Mouse (Mus musculus) MEL (cell line): ENCODE data around the gene Atp13a4. TPM values are rescaled to one million over a fixed set of nuclear protein-coding genes. Genes with fewer than 3 reads are reported as not detected.

ENCODE experiments used
- DNase-seq: peaks from one replicate; pipeline ENCODE4 v3.0.0; 2011; ENCODE audit warnings: low read depth, low spot score
- H3K27ac ChIP-seq: 2 replicates; pipeline ENCODE4 v1.5.1; 2012; ENCODE audit warnings: low read depth, mild to moderate bottlenecking, control low read depth, low read length, moderate library complexity; ENCODE audit not compliant: control insufficient read depth
- H3K27me3 ChIP-seq, 2 experiments: fragments of 150-350 bp in 1 of 2; sonication (generic) in 1 of 2; 2 replicates each; pipeline ENCODE4 v1.6.1; 2012; ENCODE audit warnings: low read length in 2 of 2, mild to moderate bottlenecking in 2 of 2, improper control_type of control experiment in 1 of 2, moderate library complexity in 1 of 2; ENCODE audit not compliant: insufficient read depth in 2 of 2, control insufficient read depth in 1 of 2
- H3K36me3 ChIP-seq, 2 experiments: 2 replicates each; pipeline ENCODE4 v1.6.1; 2012 to 2014; ENCODE audit warnings: low read length in 2 of 2, improper control_type of control experiment in 1 of 2, inconsistent platforms in 1 of 2, mild to moderate bottlenecking in 1 of 2; ENCODE audit not compliant: insufficient read depth in 2 of 2, control insufficient read depth in 1 of 2
- H3K4me1 ChIP-seq, 2 experiments: fragments of 150-350 bp in 1 of 2; sonication (generic) in 1 of 2; 2 replicates each; pipeline ENCODE4 v1.6.1; 2012; ENCODE audit warnings: low read length in 2 of 2, improper control_type of control experiment in 1 of 2, mild to moderate bottlenecking in 1 of 2; ENCODE audit not compliant: insufficient read depth in 2 of 2, control insufficient read depth in 1 of 2
- H3K4me3 ChIP-seq, 2 experiments: fragments of 150-350 bp in 1 of 2; sonication (generic) in 1 of 2; 2 replicates each; pipeline ENCODE4 v1.5.1; 2012; ENCODE audit warnings: low read depth in 2 of 2, low read length in 2 of 2, mild to moderate bottlenecking in 2 of 2, moderate library complexity in 2 of 2, control low read depth in 1 of 2, improper control_type of control experiment in 1 of 2; ENCODE audit not compliant: control insufficient read depth in 1 of 2, insufficient read depth in 1 of 2
- H3K79me2 ChIP-seq: 2 replicates; pipeline ENCODE4 v1.6.1; 2012; ENCODE audit warnings: mild to moderate bottlenecking, low read length, moderate library complexity; ENCODE audit not compliant: control insufficient read depth, poor library complexity, insufficient read depth
- H3K9ac ChIP-seq: 2 replicates; pipeline ENCODE4 v1.6.1; 2012; ENCODE audit warnings: low read depth, mild to moderate bottlenecking, control low read depth, low read length, moderate library complexity; ENCODE audit not compliant: control insufficient read depth, poor library complexity, severe bottlenecking
- H3K9me3 ChIP-seq: fragments of 150-350 bp; sonication (generic); replicated peaks from 2 replicates; pipeline ENCODE4 v1.6.1; 2012; ENCODE audit warnings: mild to moderate bottlenecking, low read length, improper control_type of control experiment, moderate library complexity; ENCODE audit not compliant: insufficient read depth
- BHLHE40 ChIP-seq: IDR thresholded peaks from 2 replicates; pipeline ENCODE4 v1.6.1; 2012; ENCODE audit warnings: low read depth, mild to moderate bottlenecking, inconsistent platforms, low read length, improper control_type of control experiment, borderline replicate concordance
- CTCF ChIP-seq, 3 experiments: IDR thresholded peaks in 2 of 3; conservative IDR thresholded peaks in 1 of 3; 2 replicates each; pipeline ENCODE4 v1.5.1; 2011 to 2012; ENCODE audit warnings: low read length in 3 of 3, low read depth in 2 of 3, mild to moderate bottlenecking in 2 of 3, improper control_type of control experiment in 1 of 3, inconsistent platforms in 1 of 3, mixed read lengths in 1 of 3, moderate library complexity in 1 of 3; ENCODE audit not compliant: control insufficient read depth in 1 of 3, insufficient read depth in 1 of 3, poor library complexity in 1 of 3, severe bottlenecking in 1 of 3
- GATA1 ChIP-seq: IDR thresholded peaks from 2 replicates; pipeline ENCODE4 v1.6.1; 2011; ENCODE audit warnings: low read depth, low read length, improper control_type of control experiment
- HCFC1 ChIP-seq: IDR thresholded peaks from 2 replicates; pipeline ENCODE4 v1.6.1; 2012; ENCODE audit warnings: low read depth, mild to moderate bottlenecking, inconsistent platforms, low read length, improper control_type of control experiment, moderate library complexity
- KAT2A ChIP-seq: conservative IDR thresholded peaks from 2 replicates; pipeline ENCODE4 v1.6.1; 2012; ENCODE audit warnings: low read depth, low read length, improper control_type of control experiment, inconsistent platforms
- MAFK ChIP-seq: IDR thresholded peaks from 2 replicates; pipeline ENCODE4 v1.6.1; 2011; ENCODE audit warnings: low read depth, mild to moderate bottlenecking, low read length, improper control_type of control experiment, borderline replicate concordance
- MAX ChIP-seq: IDR thresholded peaks from 2 replicates; pipeline ENCODE4 v1.6.1; 2011; ENCODE audit warnings: low read length, improper control_type of control experiment
- MAZ ChIP-seq: IDR thresholded peaks from 2 replicates; pipeline ENCODE4 v1.6.1; 2012; ENCODE audit warnings: low read depth, mild to moderate bottlenecking, inconsistent platforms, low read length, improper control_type of control experiment
- NELFE ChIP-seq: IDR thresholded peaks from 2 replicates; pipeline ENCODE4 v1.6.1; 2011; ENCODE audit warnings: low read depth, low read length, improper control_type of control experiment
- NRF1 ChIP-seq: IDR thresholded peaks from 2 replicates; pipeline ENCODE4 v1.6.1; 2014; ENCODE audit warnings: low read depth, mild to moderate bottlenecking, inconsistent platforms, low read length, improper control_type of control experiment, moderate library complexity; ENCODE audit not compliant: poor library complexity, insufficient read depth, severe bottlenecking
- POLR2A ChIP-seq, 2 experiments: IDR thresholded peaks; 2 replicates each; pipeline ENCODE4 v1.6.1; 2011 to 2012; ENCODE audit warnings: low read length in 2 of 2, mild to moderate bottlenecking in 2 of 2, control low read depth in 1 of 2, improper control_type of control experiment in 1 of 2, low read depth in 1 of 2, moderate library complexity in 1 of 2; ENCODE audit not compliant: control insufficient read depth in 1 of 2, insufficient read depth in 1 of 2, poor library complexity in 1 of 2
- POLR2AphosphoS2 ChIP-seq: IDR thresholded peaks from 2 replicates; pipeline ENCODE4 v1.6.1; 2011; ENCODE audit warnings: low read length, improper control_type of control experiment
- POLR2AphosphoS5 ChIP-seq: IDR thresholded peaks from 2 replicates; pipeline ENCODE4 v1.6.1; 2012; ENCODE audit warnings: low read depth, borderline replicate concordance, mild to moderate bottlenecking, inconsistent platforms, low read length, moderate library complexity, mixed read lengths
- SIN3A ChIP-seq: IDR thresholded peaks from 2 replicates; pipeline ENCODE4 v1.6.1; 2012; ENCODE audit warnings: low read length, improper control_type of control experiment, inconsistent platforms
- SMC3 ChIP-seq: IDR thresholded peaks from 2 replicates; pipeline ENCODE4 v1.6.1; 2011; ENCODE audit warnings: low read depth, low read length, improper control_type of control experiment
- TAL1 ChIP-seq: IDR thresholded peaks from 2 replicates; pipeline ENCODE4 v1.6.1; 2012; ENCODE audit warnings: mild to moderate bottlenecking, inconsistent platforms, low read length, moderate library complexity, mixed read lengths
- TBP ChIP-seq: IDR thresholded peaks from 2 replicates; pipeline ENCODE4 v1.8.0; 2011; ENCODE audit warnings: low read depth, low read length, improper control_type of control experiment
- TCF12 ChIP-seq: IDR thresholded peaks from 2 replicates; pipeline ENCODE4 v1.6.1; 2014; ENCODE audit warnings: low read depth, mild to moderate bottlenecking, inconsistent platforms, low read length, improper control_type of control experiment, moderate library complexity
- UBTF ChIP-seq: IDR thresholded peaks from 2 replicates; pipeline ENCODE4 v1.6.1; 2012; ENCODE audit warnings: low read depth, mild to moderate bottlenecking, inconsistent platforms, low read length, improper control_type of control experiment, moderate library complexity, borderline replicate concordance; ENCODE audit not compliant: insufficient read depth
- USF1 ChIP-seq: IDR thresholded peaks from 2 replicates; pipeline ENCODE4 v1.6.1; 2014; ENCODE audit warnings: low read depth, mild to moderate bottlenecking, inconsistent platforms, low read length, improper control_type of control experiment, moderate library complexity
- USF2 ChIP-seq, 2 experiments: IDR thresholded peaks; 2 replicates each; pipeline ENCODE4 v1.6.1; 2011 to 2012; ENCODE audit warnings: improper control_type of control experiment in 2 of 2, low read length in 2 of 2, borderline replicate concordance in 1 of 2, inconsistent platforms in 1 of 2, low read depth in 1 of 2, mild to moderate bottlenecking in 1 of 2; ENCODE audit not compliant: insufficient read depth in 1 of 2
- ZMIZ1 ChIP-seq: IDR thresholded peaks from 2 replicates; pipeline ENCODE4 v1.6.1; 2012; ENCODE audit warnings: low read depth, mild to moderate bottlenecking, inconsistent platforms, low read length, improper control_type of control experiment, moderate library complexity
- ZNF384 ChIP-seq: IDR thresholded peaks from 2 replicates; pipeline ENCODE4 v1.6.1; 2012; ENCODE audit warnings: low read depth, mild to moderate bottlenecking, inconsistent platforms, low read length, improper control_type of control experiment
- polyA plus RNA-seq, 2 experiments: library from polyadenylated mRNA; stranded (reverse) in 1 of 2; unstranded in 1 of 2; fragments of >175 nt in 1 of 2; fragments of >200 nt in 1 of 2; gene quantifications; 2 replicates each; pipeline versions ENCODE4 v1.2.1 to v1.2.4; 2012; ENCODE audit warnings: low replicate concordance in 2 of 2, low read depth in 1 of 2; ENCODE audit not compliant: insufficient read length in 2 of 2, insufficient read depth in 1 of 2, missing spikeins in 1 of 2
- total RNA-seq: library from RNA; depleted of rRNA; stranded (reverse); fragments of 300-350 nt; gene quantifications from 2 replicates; pipeline ENCODE4 v1.2.3, GENCODE M21; 2012

Atp13a4 gene
- total and polyA plus RNA-seq, 3 experiments, result not detected

DNA sequence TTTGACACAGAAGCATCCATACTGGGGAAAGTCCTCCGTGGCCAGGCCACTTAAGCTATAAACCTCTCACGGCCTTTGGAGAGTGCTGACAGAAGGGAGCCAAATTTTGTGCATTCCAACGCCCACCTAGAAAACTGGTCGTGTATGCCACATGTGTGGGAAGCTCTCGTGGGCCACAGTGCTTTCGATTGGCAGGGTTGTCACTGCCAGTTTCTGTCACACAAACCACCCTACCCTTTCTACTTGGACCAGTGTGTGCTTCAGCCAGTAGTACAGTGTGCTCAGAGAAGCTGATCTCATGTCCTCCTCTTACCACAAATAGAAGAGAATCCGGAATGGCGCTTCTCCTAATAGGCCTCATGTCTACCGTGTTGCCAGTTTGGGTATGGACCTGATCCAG, 40.5 kb downstream of the Atp13a4 start:
- H3K4me1 ChIP-seq, result no peaks in the 10 kb centered on the region
- no peaks in the 10 kb centered on the region for H3K9me3 ChIP-seq
- H3K79me2 ChIP-seq, result no peaks in the 10 kb centered on the region
- DNase-seq, result no peak
- no peak overlapping the region for H3K4me3 ChIP-seq
- no peak overlapping the region for H3K27ac ChIP-seq
- TF ChIP-seq MAX (no peak), TBP (no peak), POLR2A (IDR thresholded peaks at IDR 0.05; ENCODE audit: control insufficient read depth in 1 of 2, insufficient read depth in 1 of 2, low read depth in 1 of 2, low read length in 2 of 2, poor library complexity in 1 of 2) (no peak), SMC3 (no peak), POLR2AphosphoS5 (no peak), NRF1 (no peak), UBTF (no peak), HCFC1 (no peak), USF1 (no peak), SIN3A (no peak), CTCF (IDR thresholded peaks at IDR 0.05 in 2 of 3, conservative IDR thresholded peaks at IDR 0.05 in 1 of 3; ENCODE audit: control insufficient read depth in 1 of 3, insufficient read depth in 1 of 3, low read depth in 2 of 3, low read length in 3 of 3, poor library complexity in 1 of 3, severe bottlenecking in 1 of 3) (no peak), ZMIZ1 (no peak)
- no peaks in the 10 kb centered on the region for H3K36me3 ChIP-seq
- no peaks in the 10 kb centered on the region for H3K27me3 ChIP-seq
- H3K9ac ChIP-seq, result no peak overlapping the region

DNA sequence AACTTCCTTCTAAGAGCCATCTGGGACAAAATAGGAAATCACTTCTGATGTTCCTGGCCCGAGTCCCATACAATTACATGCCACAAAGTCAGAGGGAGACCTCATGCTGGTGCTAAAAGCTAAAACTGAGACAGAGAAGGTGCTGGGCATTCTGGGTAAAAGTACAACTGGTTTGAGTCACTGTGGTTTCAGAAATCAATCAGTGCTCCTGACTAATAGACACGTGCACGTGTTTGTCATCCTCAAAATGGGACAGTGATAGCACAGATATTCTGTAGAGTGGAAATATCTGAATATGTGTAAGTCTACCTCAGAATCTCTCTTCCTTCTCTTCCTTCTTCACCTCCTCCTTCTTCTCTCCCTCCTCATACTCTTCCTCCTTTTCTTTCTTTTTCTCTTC, 53.6 kb downstream of the Atp13a4 start:
- Histone ChIP-seq H3K4me3 (no peak overlapping the region), H3K36me3 (no peaks in the 10 kb centered on the region), H3K4me1 (no peaks in the 10 kb centered on the region), H3K9ac (no peak overlapping the region), H3K27me3 (no peaks in the 10 kb centered on the region), H3K79me2 (no peaks in the 10 kb centered on the region), H3K9me3 (no peaks in the 10 kb centered on the region), H3K27ac (no peak overlapping the region)
- DNase-seq, result no peak
- TF ChIP-seq UBTF, result no peak
- no peak for TF ChIP-seq POLR2AphosphoS5
- TF ChIP-seq TAL1, result no peak
- TF ChIP-seq USF2 (IDR thresholded peaks at IDR 0.05; ENCODE audit: borderline replicate concordance in 1 of 2, insufficient read depth in 1 of 2, low read depth in 1 of 2, low read length in 2 of 2), result no peak
- TF ChIP-seq GATA1, result no peak
- no peak for TF ChIP-seq MAZ
- TF ChIP-seq USF1, result no peak
- no peak for TF ChIP-seq POLR2A (IDR thresholded peaks at IDR 0.05; ENCODE audit: control insufficient read depth in 1 of 2, insufficient read depth in 1 of 2, low read depth in 1 of 2, low read length in 2 of 2, poor library complexity in 1 of 2)
- TF ChIP-seq NRF1, result no peak
- no peak for TF ChIP-seq BHLHE40
- no peak for TF ChIP-seq MAFK
- TF ChIP-seq POLR2AphosphoS2, result no peak
- no peak for TF ChIP-seq TCF12
- no peak for TF ChIP-seq NELFE
- no peak for TF ChIP-seq KAT2A
- TF ChIP-seq ZNF384, result no peak
- no peak for TF ChIP-seq MAX
